9 mouse cellular contexts compared by ENCODE assay signal in the genomic region with DNA sequence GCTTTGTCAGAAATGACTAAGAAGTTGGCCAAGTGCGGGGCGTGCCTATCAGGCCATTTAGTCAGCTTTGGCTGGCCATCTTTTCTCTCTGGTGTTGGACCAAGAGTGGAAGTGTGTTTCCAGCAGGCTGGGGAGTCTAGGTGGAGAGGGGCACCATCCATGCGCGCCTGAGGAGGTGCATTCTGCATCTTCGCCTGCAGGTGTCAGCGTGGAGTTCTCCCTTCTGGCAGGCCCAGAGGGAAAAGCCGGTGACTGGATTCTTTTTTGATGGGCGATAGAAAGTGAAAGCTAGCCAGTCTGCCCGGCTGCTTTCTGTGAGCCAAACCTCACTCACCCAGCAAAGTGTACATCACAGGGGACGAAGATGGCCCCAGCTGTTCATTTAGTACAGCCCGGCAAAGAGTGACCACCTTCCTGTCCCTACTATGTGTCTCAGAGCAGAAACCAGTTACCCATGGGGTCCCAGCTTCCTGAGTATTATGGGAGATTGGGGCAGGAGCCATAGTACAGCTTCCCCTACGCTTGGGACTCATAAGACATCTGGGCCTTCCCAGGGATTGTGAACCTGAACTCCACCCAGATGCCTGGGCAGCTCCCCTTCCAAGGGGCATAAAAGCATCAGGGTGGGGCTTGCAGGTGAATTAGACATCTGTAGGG.
DNase-seq lines count a peak whose midpoint lies in the region; ATAC-seq and TF ChIP-seq lines count a peak whose summit lies in the region.
"Had no signal": no experiment of that assay in that cellular context is flagged by ENCODE, and none has a peak within 500 bp of the region (broad histone marks: within the 10 kb centered on the region; RNA-seq: fewer than 3 reads in every experiment).

No protein-coding gene starts in this region.

- H3K4me2 ChIP-seq in forebrain, embryonic 15.5 days (replicated peaks) = peak overlapping the region; percentile 27
- H3K4me2 ChIP-seq in liver, embryonic 16.5 days (ENCODE audit: low read depth, low read length) = peak overlapping the region; percentile 32
- peak overlapping the region; percentile 15 for H3K4me2 ChIP-seq in neural tube, embryonic 11.5 days (ENCODE audit: low read depth)
- H3K4me2 ChIP-seq in stomach, embryonic 15.5 days = peak overlapping the region; percentile 49

- ATAC-seq in forebrain, embryonic 15.5 days (replicated peaks) = peak; percentile 54; the same call in 1 of the 2 replicates
- ATAC-seq in liver, embryonic 16.5 days (ENCODE audit: low read depth) = peak; percentile 60
- ATAC-seq in neural tube, embryonic 11.5 days (ENCODE audit: insufficient read depth, low FRiP score, low TSS enrichment) = no peak
- ATAC-seq in stomach, embryonic 15.5 days (ENCODE audit: insufficient read depth, low FRiP score, low read depth) = peak; percentile 45

- TF ChIP-seq CTCF in ES-Bruce4 (IDR thresholded peaks at IDR 0.05; ENCODE audit: low read depth, low read length) = peak; percentile 82

- H3K27me3 ChIP-seq in ES-Bruce4 (ENCODE audit: control insufficient read depth, insufficient read depth, low read length, poor library complexity, severe bottlenecking) = no peaks in the 10 kb centered on the region
- H3K27me3 ChIP-seq in forebrain, embryonic 15.5 days = peaks cover 3% of the 10 kb centered on the region; the same call in 1 of the 2 replicates
- no peaks in the 10 kb centered on the region for H3K27me3 ChIP-seq in liver, embryonic 16.5 days (ENCODE audit: control insufficient read depth, insufficient read depth, low read depth, low read length)
- no peaks in the 10 kb centered on the region for H3K27me3 ChIP-seq in neural tube, embryonic 11.5 days (ENCODE audit: control insufficient read depth, insufficient read depth, low read length)
- H3K27me3 ChIP-seq in stomach, embryonic 15.5 days (replicated peaks) = no peaks in the 10 kb centered on the region

- TF ChIP-seq POLR2A in ES-Bruce4 (IDR thresholded peaks at IDR 0.05; ENCODE audit: insufficient read depth, low read length) = no peak

- 0 out of 2 replicates have a peak overlapping the region, but pooled peaks have one; percentile 3 for H3K9ac ChIP-seq in ES-Bruce4 (ENCODE audit: low read depth, poor library complexity, severe bottlenecking)
- 0 out of 2 replicates have a peak overlapping the region, but pooled peaks have one; percentile 13 for H3K9ac ChIP-seq in forebrain, embryonic 15.5 days (replicated peaks)
- H3K9ac ChIP-seq in liver, embryonic 16.5 days (ENCODE audit: low read depth, low read length) = no peak overlapping the region
- peak overlapping the region; percentile 30 for H3K9ac ChIP-seq in neural tube, embryonic 11.5 days (ENCODE audit: low read length)
- no peak overlapping the region for H3K9ac ChIP-seq in stomach, embryonic 15.5 days

- H3K9me3 ChIP-seq in ES-Bruce4 (replicated peaks; ENCODE audit: control insufficient read depth, insufficient read depth, low read length, poor library complexity, severe bottlenecking) = no peaks in the 10 kb centered on the region
- no peaks in the 10 kb centered on the region for H3K9me3 ChIP-seq in forebrain, embryonic 15.5 days
- no peaks in the 10 kb centered on the region for H3K9me3 ChIP-seq in liver, embryonic 16.5 days (replicated peaks; ENCODE audit: control insufficient read depth, low read length)
- no peaks in the 10 kb centered on the region for H3K9me3 ChIP-seq in neural tube, embryonic 11.5 days (ENCODE audit: control insufficient read depth, low read length)
- H3K9me3 ChIP-seq in stomach, embryonic 15.5 days = no peaks in the 10 kb centered on the region

- WGBS in forebrain, embryonic 15.5 days = 16% methylated on average over 12 of the region's 12 CpGs
- WGBS in large intestine, adult 2 months = 5% methylated on average over 12 of the region's 12 CpGs
- WGBS in liver, embryonic 16.5 days (ENCODE audit: insufficient replicate concordance) = 7% methylated on average over 12 of the region's 12 CpGs
- WGBS in neural tube, embryonic 11.5 days = 19% methylated on average over 12 of the region's 12 CpGs
- 22% methylated on average over 12 of the region's 12 CpGs for WGBS in stomach, embryonic 15.5 days

- no peaks in the 10 kb centered on the region for H3K36me3 ChIP-seq in ES-Bruce4 (ENCODE audit: control insufficient read depth, insufficient read depth, low read length, poor library complexity, severe bottlenecking)
- H3K36me3 ChIP-seq in forebrain, embryonic 15.5 days = no peaks in the 10 kb centered on the region
- H3K36me3 ChIP-seq in liver, embryonic 16.5 days (ENCODE audit: control insufficient read depth, insufficient read depth) = no peaks in the 10 kb centered on the region
- no peaks in the 10 kb centered on the region for H3K36me3 ChIP-seq in neural tube, embryonic 11.5 days (ENCODE audit: control insufficient read depth, insufficient read depth, low read length)
- no peaks in the 10 kb centered on the region for H3K36me3 ChIP-seq in stomach, embryonic 15.5 days

- no peaks in the 10 kb centered on the region for H3K4me1 ChIP-seq in ES-Bruce4 (ENCODE audit: control insufficient read depth, insufficient read depth, low read length)
- H3K4me1 ChIP-seq in forebrain, embryonic 15.5 days = peaks cover 43% of the 10 kb centered on the region
- no peaks in the 10 kb centered on the region for H3K4me1 ChIP-seq in liver, embryonic 16.5 days (ENCODE audit: control insufficient read depth, low read depth, low read length)
- peaks cover 38% of the 10 kb centered on the region for H3K4me1 ChIP-seq in neural tube, embryonic 11.5 days (ENCODE audit: control insufficient read depth, insufficient read depth, low read length)
- peaks cover 28% of the 10 kb centered on the region for H3K4me1 ChIP-seq in stomach, embryonic 15.5 days

- no peak overlapping the region for H3K27ac ChIP-seq in ES-Bruce4 (ENCODE audit: insufficient read depth, low read length)
- no peak overlapping the region for H3K27ac ChIP-seq in forebrain, embryonic 15.5 days (replicated peaks)
- no peak overlapping the region for H3K27ac ChIP-seq in liver, embryonic 16.5 days (ENCODE audit: low read length)
- peak overlapping the region; percentile 7; the same call in 1 of the 2 replicates for H3K27ac ChIP-seq in neural tube, embryonic 11.5 days (ENCODE audit: low read depth, low read length)
- peak overlapping the region; percentile 77 for H3K27ac ChIP-seq in stomach, embryonic 15.5 days

- no peak for TF ChIP-seq EP300 in ES-Bruce4 (IDR thresholded peaks at IDR 0.05; ENCODE audit: insufficient read depth, low read depth, low read length)

- DNase-seq in cerebellum, adult 11 months = peak; percentile 66
- DNase-seq in heart, postnatal 25 days (ENCODE audit: low spot score) = peak; percentile 71
- DNase-seq in large intestine, adult 2 months (ENCODE audit: low read depth, low spot score) = peak; percentile 42
- peak; percentile 82 for DNase-seq in neural tube, embryonic 11.5 days (ENCODE audit: low spot score)

- intact Hi-C loops in heart, postnatal 25 days (cut with DNase I) = loop anchor here (1.0 to 10.0 kb wide), 2 partner anchors 25 to 172 kb away; no protein-coding TSS in a partner anchor

- no peak overlapping the region for H3K4me3 ChIP-seq in ES-Bruce4 (ENCODE audit: low read depth, low read length)
- no peak overlapping the region for H3K4me3 ChIP-seq in forebrain, embryonic 15.5 days
- peak overlapping the region; percentile 24 for H3K4me3 ChIP-seq in liver, embryonic 16.5 days (ENCODE audit: low read depth, low read length)
- no peak overlapping the region for H3K4me3 ChIP-seq in neural tube, embryonic 11.5 days (ENCODE audit: low read depth, low read length)
- H3K4me3 ChIP-seq in stomach, embryonic 15.5 days (replicated peaks) = peak overlapping the region; percentile 20
- H3K4me3 ChIP-seq: erythroblast, embryonic 14.5 days had no signal

Comparison
In these comparisons a context has a peak if more than half of its experiments do, and no peak if none do; other contexts are left out.
1. H3K27ac ChIP-seq: peak in neural tube, embryonic 11.5 days (single experiment) and stomach, embryonic 15.5 days (single experiment); none in ES-Bruce4 (single experiment), forebrain, embryonic 15.5 days (single experiment) and liver, embryonic 16.5 days (single experiment).
2. H3K4me3 ChIP-seq: peak in liver, embryonic 16.5 days (single experiment) and stomach, embryonic 15.5 days (single experiment); none in ES-Bruce4 (single experiment), forebrain, embryonic 15.5 days (single experiment) and neural tube, embryonic 11.5 days (single experiment).
3. H3K9ac ChIP-seq: peak in ES-Bruce4 (single experiment), forebrain, embryonic 15.5 days (single experiment) and neural tube, embryonic 11.5 days (single experiment); none in liver, embryonic 16.5 days (single experiment) and stomach, embryonic 15.5 days (single experiment).
4. Peak in every context shown above with its lines, with median percentiles within 50 percentile points of each other: DNase-seq and H3K4me2 ChIP-seq.